Mouse (Mus musculus) liver, adult (tissue): ENCODE data around the gene Tcea3.

Experiments used
- GATA4 ChIP-seq: IDR thresholded peaks from 2 replicates; pipeline ENCODE4 v1.6.1; 2014; ENCODE audit warnings: mild to moderate bottlenecking, low read length; ENCODE audit not compliant: insufficient replicate concordance

Gene Tcea3

GRCm38 (mm10) chr4:136283783-136284182, 36.3 kb downstream of the Tcea3 start:
- TF ChIP-seq GATA4: no peak

- no peak for TF ChIP-seq GATA4
Measured at GRCm38 (mm10) chr4:136284455-136284854, 36.9 kb downstream of the Tcea3 start, which contains the start of gene Zfp46. Gene Zfp46, plus strand, starts transcription at chr4:136284683.

GRCm38 (mm10) chr4:136284891-136285290, 37.4 kb downstream of the Tcea3 start:
- TF ChIP-seq GATA4: no peak

GRCm38 (mm10) chr4:136285348-136285810, 37.9 kb downstream of the Tcea3 start:
- TF ChIP-seq GATA4: no peak

- no peak; the same call in 1 of the 2 replicates for TF ChIP-seq GATA4
Measured at GRCm38 (mm10) chr4:136285811-136286371, 38.4 kb downstream of the Tcea3 start.

GRCm38 (mm10) chr4:136289918-136290780, 42.6 kb downstream of the Tcea3 start:
- no peak for TF ChIP-seq GATA4

- TF ChIP-seq GATA4: no peak
Measured at GRCm38 (mm10) chr4:136290781-136291595, 43.5 kb downstream of the Tcea3 start.

- no peak for TF ChIP-seq GATA4
Measured at GRCm38 (mm10) chr4:136291692-136292091, 44.2 kb downstream of the Tcea3 start.

GRCm38 (mm10) chr4:136295941-136296340, 48.4 kb downstream of the Tcea3 start:
- no peak for TF ChIP-seq GATA4

GRCm38 (mm10) chr4:136302462-136302861, 54.9 kb downstream of the Tcea3 start:
- no peak for TF ChIP-seq GATA4

GRCm38 (mm10) chr4:136304181-136304580, 56.7 kb downstream of the Tcea3 start:
- no peak for TF ChIP-seq GATA4

- TF ChIP-seq GATA4: no peak
Measured at GRCm38 (mm10) chr4:136308355-136308754, 60.8 kb downstream of the Tcea3 start.

GRCm38 (mm10) chr4:136309780-136310179, 62.3 kb downstream of the Tcea3 start:
- no peak for TF ChIP-seq GATA4

- TF ChIP-seq GATA4: peak; percentile 81; the same call in 1 of the 2 replicates
Measured at GRCm38 (mm10) chr4:136310229-136311041, 62.9 kb downstream of the Tcea3 start, which contains the start of gene Hnrnpr. Gene Hnrnpr, plus strand, starts transcription at chr4:136310942.
